Mouse (Mus musculus) forebrain, embryonic 13.5 days (tissue): ENCODE results near the gene Lhcgr. TPM values are rescaled to one million over a fixed set of nuclear protein-coding genes. Genes with fewer than 3 reads are reported as not detected.

Experiments used
- ATAC-seq: fragments of 200-750 bp; cut with Nextera tagmentation; 2 replicates; pipeline ENCODE4 v1.8.0; 2017
- H3K27ac ChIP-seq: fragments of 300-500 bp; sonication (generic); 2 replicates; pipeline ENCODE4 v1.5.1; 2015; ENCODE audit warnings: inconsistent platforms, mild to moderate bottlenecking, moderate library complexity
- H3K27me3 ChIP-seq: fragments of 300-500 bp; sonication (generic); 2 replicates; pipeline ENCODE4 v1.6.1; 2015; ENCODE audit warnings: mild to moderate bottlenecking, inconsistent platforms
- H3K36me3 ChIP-seq: fragments of 300-500 bp; sonication (generic); 2 replicates; pipeline ENCODE4 v1.6.1; 2015; ENCODE audit warnings: mild to moderate bottlenecking, inconsistent platforms; ENCODE audit not compliant: poor library complexity, severe bottlenecking
- H3K4me1 ChIP-seq: fragments of 300-500 bp; sonication (generic); 2 replicates; pipeline ENCODE4 v1.6.1; 2015; ENCODE audit warnings: inconsistent platforms
- H3K4me2 ChIP-seq: fragments of 300-500 bp; sonication (generic); 2 replicates; pipeline ENCODE4 v1.6.1; 2015; ENCODE audit warnings: inconsistent platforms, mild to moderate bottlenecking, moderate library complexity
- H3K4me3 ChIP-seq: fragments of 300-500 bp; sonication (generic); 2 replicates; pipeline ENCODE4 v1.5.1; 2015; ENCODE audit warnings: mild to moderate bottlenecking, inconsistent platforms
- H3K9ac ChIP-seq: fragments of 300-500 bp; sonication (generic); 2 replicates; pipeline ENCODE4 v1.6.1; 2015; ENCODE audit warnings: mild to moderate bottlenecking, inconsistent platforms
- H3K9me3 ChIP-seq: fragments of 300-500 bp; sonication (generic); replicated peaks from 2 replicates; pipeline ENCODE4 v1.6.1; 2016; ENCODE audit warnings: inconsistent platforms
- WGBS: fragments of 180-500 bp; shearing (Covaris S2); methylation state at CpG from one replicate; pipeline ENCODE4 v1.1.7; 2015; 5-methylcytosine and 5-hydroxymethylcytosine counted together
- polyA plus RNA-seq: library from polyadenylated mRNA; unstranded; fragments of >200 nt; fragmentation: Nextera tagmentation; extraction: Ambion mirVana; gene quantifications from 2 replicates; pipeline ENCODE4 v1.2.1, GENCODE M21; 2015

Lhcgr gene
- polyA plus RNA-seq, 1 experiment from 2014 or later: 0.49 TPM

GRCm38 (mm10) chr17:88702345-88702744, 89.4 kb downstream of the Lhcgr start:
- Histone ChIP-seq H3K4me2 (no peak overlapping the region), H3K9ac (no peak overlapping the region), H3K9me3 (no peaks in the 10 kb centered on the region; the same call in 1 of the 2 replicates), H3K4me1 (peaks cover 20% of the 10 kb centered on the region), H3K4me3 (no peak overlapping the region), H3K36me3 (no peaks in the 10 kb centered on the region), H3K27me3 (no peaks in the 10 kb centered on the region), H3K27ac (no peak overlapping the region)
- no peak for ATAC-seq
- 29% methylated on average over 6 of the region's 6 CpGs for WGBS

GRCm38 (mm10) chr17:88700901-88701300, 90.9 kb downstream of the Lhcgr start:
- H3K27me3 ChIP-seq: no peaks in the 10 kb centered on the region
- no peak overlapping the region for H3K4me2 ChIP-seq
- no peak for ATAC-seq
- no peak overlapping the region for H3K27ac ChIP-seq
- no peak overlapping the region for H3K9ac ChIP-seq
- H3K9me3 ChIP-seq: no peaks in the 10 kb centered on the region; the same call in 1 of the 2 replicates
- no peaks in the 10 kb centered on the region for H3K36me3 ChIP-seq
- H3K4me1 ChIP-seq: peaks cover 18% of the 10 kb centered on the region; the same call in 1 of the 2 replicates
- H3K4me3 ChIP-seq: no peak overlapping the region

- no peaks in the 10 kb centered on the region; the same call in 1 of the 2 replicates for H3K9me3 ChIP-seq
- 40% methylated on average over 9 of the region's 9 CpGs for WGBS
Measured at GRCm38 (mm10) chr17:88696656-88697333, 95.0 kb downstream of the Lhcgr start.

GRCm38 (mm10) chr17:88688226-88688625, 103.6 kb downstream of the Lhcgr start:
- Histone ChIP-seq H3K36me3 (no peaks in the 10 kb centered on the region), H3K4me2 (no peak overlapping the region), H3K4me3 (no peak overlapping the region), H3K9ac (no peak overlapping the region), H3K4me1 (peaks cover 9% of the 10 kb centered on the region), H3K27me3 (no peaks in the 10 kb centered on the region), H3K27ac (no peak overlapping the region; the same call in 1 of the 2 replicates), H3K9me3 (no peaks in the 10 kb centered on the region)
- 17% methylated on average over 11 of the region's 11 CpGs for WGBS
- ATAC-seq: no peak

More at GRCm38 (mm10) chr17:88696656-88697333, 95.0 kb downstream of the Lhcgr start:
- H3K27ac ChIP-seq: no peak overlapping the region
- no peak overlapping the region for H3K9ac ChIP-seq
- no peaks in the 10 kb centered on the region for H3K36me3 ChIP-seq
- H3K27me3 ChIP-seq: no peaks in the 10 kb centered on the region
- peak; percentile 75 for ATAC-seq
- no peak overlapping the region for H3K4me2 ChIP-seq
- peaks cover 9% of the 10 kb centered on the region; the same call in 1 of the 2 replicates for H3K4me1 ChIP-seq
- H3K4me3 ChIP-seq: no peak overlapping the region

GRCm38 (mm10) chr17:88675310-88676309, 116.2 kb downstream of the Lhcgr start:
- no peak overlapping the region for H3K4me2 ChIP-seq
- no peaks in the 10 kb centered on the region for H3K36me3 ChIP-seq
- H3K9me3 ChIP-seq: no peaks in the 10 kb centered on the region
- H3K4me3 ChIP-seq: no peak overlapping the region
- H3K27me3 ChIP-seq: 0 out of 2 replicates have a peak, but pooled peaks cover 5% of the 10 kb centered on the region
- WGBS: 90% methylated on average over 23 of the region's 23 CpGs
- H3K9ac ChIP-seq: no peak overlapping the region
- no peak overlapping the region for H3K27ac ChIP-seq
- H3K4me1 ChIP-seq: no peaks in the 10 kb centered on the region
- ATAC-seq: peak; percentile 38; the same call in 1 of the 2 replicates

- Histone ChIP-seq H3K9ac (no peak overlapping the region), H3K27me3 (peaks cover 12% of the 10 kb centered on the region; the same call in 1 of the 2 replicates), H3K9me3 (no peaks in the 10 kb centered on the region), H3K4me1 (peaks cover 4% of the 10 kb centered on the region; the same call in 1 of the 2 replicates), H3K36me3 (no peaks in the 10 kb centered on the region), H3K27ac (no peak overlapping the region), H3K4me3 (no peak overlapping the region), H3K4me2 (no peak overlapping the region)
- WGBS: 38% methylated on average over 4 of the region's 4 CpGs
- no peak for ATAC-seq
Measured at GRCm38 (mm10) chr17:88670800-88671199, 121.0 kb downstream of the Lhcgr start.

GRCm38 (mm10) chr17:88669921-88670320, 121.9 kb downstream of the Lhcgr start:
- Histone ChIP-seq H3K9me3 (no peaks in the 10 kb centered on the region), H3K4me2 (no peak overlapping the region), H3K36me3 (no peaks in the 10 kb centered on the region), H3K4me3 (no peak overlapping the region), H3K27ac (peak overlapping the region; percentile 54; the same call in 1 of the 2 replicates), H3K4me1 (peaks cover 4% of the 10 kb centered on the region; the same call in 1 of the 2 replicates), H3K27me3 (peaks cover 12% of the 10 kb centered on the region; the same call in 1 of the 2 replicates), H3K9ac (no peak overlapping the region)
- 6% methylated on average over 2 of the region's 2 CpGs for WGBS
- ATAC-seq: peak; percentile 62

- no peak within 1 kb of the TSS for H3K27ac ChIP-seq
- ATAC-seq: peak; percentile 59
- no peaks in the 10 kb centered on the region for H3K36me3 ChIP-seq
- H3K9me3 ChIP-seq: no peaks in the 10 kb centered on the region
- peaks cover 10% of the 10 kb centered on the region; the same call in 1 of the 2 replicates for H3K27me3 ChIP-seq
- H3K9ac ChIP-seq: no peak within 1 kb of the TSS
- H3K4me1 ChIP-seq: peaks cover 4% of the 10 kb centered on the region; the same call in 1 of the 2 replicates
- no peak within 1 kb of the TSS for H3K4me3 ChIP-seq
- H3K4me2 ChIP-seq: peak within 1 kb of the TSS; percentile 43
- 26% methylated on average over 21 of the region's 21 CpGs for WGBS
Measured at GRCm38 (mm10) chr17:88668452-88668851, 123.3 kb downstream of the Lhcgr start, which contains the start of gene Gtf2a1l. Gtf2a1l (plus strand) TSS chr17:88668660.

Other genes starting within 250 kb of the Lhcgr start
- 2.4 and 3.2 TPM in 2 replicates for gene Ston1, start 194.3 kb downstream of the Lhcgr start, polyA plus RNA-seq
- gene Gtf2a1l, start 123.3 kb downstream of the Lhcgr start, polyA plus RNA-seq: 0.15 and 0.16 TPM in 2 replicates